Mouse (Mus musculus) C3H10T1/2 (cell line): ENCODE results near the gene Dusp16. TPM values are rescaled to one million over a fixed set of nuclear protein-coding genes. Genes with fewer than 3 reads are reported as not detected.

ENCODE experiments used
- polyA plus RNA-seq, 2 experiments: library from polyadenylated mRNA; unstranded; fragments of >200 nt; fragmentation: generic; extraction: Trizol; gene quantifications; one replicate each; pipeline ENCODE4 v1.2.1; 2012; ENCODE audit warnings: missing spikeins in 2 of 2

Dusp16 gene
- polyA plus RNA-seq: 1 to 10 TPM in 1 of 2 experiments, under 1 TPM in 1; 0.25 to 2.8 TPM

DNA sequence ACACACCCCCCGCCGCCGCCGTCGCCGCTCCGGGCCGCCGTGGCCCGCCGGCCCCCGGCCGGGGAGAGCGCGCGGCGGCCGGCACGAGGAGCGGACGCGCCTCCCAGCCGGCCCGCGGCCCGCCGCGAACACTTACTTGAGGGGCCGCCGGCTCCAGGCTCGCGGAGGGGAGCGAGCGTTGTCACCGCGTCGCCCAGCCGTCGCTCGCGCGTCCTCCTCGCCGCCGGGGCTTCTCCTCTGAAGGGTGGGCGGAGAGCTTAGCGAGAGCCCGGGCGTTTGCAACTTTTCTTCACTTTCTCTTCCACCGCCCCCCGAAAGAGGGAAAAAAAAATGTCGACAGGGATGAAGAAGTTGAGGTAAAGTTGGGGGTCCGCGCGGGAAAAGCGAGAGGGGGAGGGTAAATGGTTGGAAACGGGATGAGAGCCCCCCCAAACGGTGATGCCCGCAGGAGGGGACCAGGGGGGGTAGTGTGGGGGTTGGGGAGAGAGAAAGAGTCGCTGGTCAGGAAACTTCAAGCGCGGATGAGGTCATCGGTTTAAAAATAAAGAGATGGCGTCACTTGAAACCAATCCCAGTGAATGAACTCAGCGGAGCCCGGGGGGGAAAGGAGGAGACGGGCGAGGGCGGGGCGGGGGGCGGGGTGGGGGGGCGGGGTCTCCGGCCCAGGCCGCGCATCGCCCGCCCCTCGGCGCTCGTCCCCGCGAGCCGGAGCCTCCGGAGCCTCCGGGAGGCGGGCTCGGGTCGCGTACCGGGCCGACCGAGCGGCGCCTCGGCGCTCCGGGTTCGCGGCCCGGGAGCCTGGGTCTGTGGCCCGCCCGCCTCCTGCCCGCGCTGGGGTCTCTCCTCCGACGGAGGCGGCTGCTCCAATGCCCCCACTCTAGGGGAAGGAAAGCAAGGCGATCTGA is at the start of gene Dusp16:
Gene Dusp16 (minus strand): TSS at position 485 of the 905 bp plus-strand sequence.

DNA sequence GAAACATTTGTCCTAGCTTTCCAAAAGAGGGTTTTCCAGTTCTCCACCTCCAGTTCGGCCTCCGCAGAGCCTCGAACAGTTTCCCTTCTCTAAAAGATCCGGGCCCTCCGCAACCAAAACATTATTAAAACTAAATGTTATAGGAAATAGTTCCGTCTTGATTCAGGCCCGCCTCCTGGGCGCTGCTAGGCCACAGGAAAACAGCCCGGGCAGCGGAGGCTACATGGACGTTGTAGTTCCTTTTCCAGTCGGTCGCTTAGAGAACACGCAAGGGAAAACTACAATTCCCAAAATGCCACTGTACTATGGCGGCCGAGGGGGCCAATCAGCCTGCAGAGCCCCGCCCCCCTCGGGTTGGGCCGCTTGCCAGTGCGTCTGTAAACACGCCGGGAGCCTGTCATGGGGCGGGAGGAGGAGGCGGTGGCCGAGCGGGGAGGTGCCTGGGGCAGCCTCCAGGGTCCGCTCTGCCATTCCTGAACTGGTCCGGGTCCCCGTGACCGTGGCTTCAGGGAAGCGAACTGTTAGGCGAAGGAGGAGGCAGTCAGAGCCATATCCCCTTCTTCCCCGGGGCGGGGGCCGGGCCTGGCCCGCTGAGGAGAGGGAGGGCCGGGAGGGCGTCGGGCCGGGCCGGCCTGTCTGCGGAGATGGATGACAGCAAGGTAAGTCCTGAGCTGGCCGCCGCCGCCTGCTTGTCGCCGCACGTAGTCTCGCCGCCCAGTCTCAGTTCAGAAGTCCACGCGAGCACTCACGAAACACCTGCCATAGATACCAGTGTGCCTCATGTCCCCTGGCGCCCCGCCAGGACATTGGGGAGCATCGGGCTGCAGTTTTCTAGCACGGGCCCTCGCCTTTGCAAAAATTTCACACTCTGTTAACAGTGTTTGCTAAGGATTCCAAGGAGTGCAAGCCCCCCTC is 37.6 kb upstream of the Dusp16 start, which contains the start of gene Crebl2:
Gene Crebl2 (plus strand): TSS at position 369 of the 915 bp plus-strand sequence.

Other genes starting within 250 kb of the Dusp16 start
- gene Lrp6, start 225.7 kb downstream of the Dusp16 start, polyA plus RNA-seq: 10 to 100 TPM in 1 of 2 experiments, under 1 TPM in 1; 0.57 to 18.2 TPM
- gene Mansc1, start 160.1 kb downstream of the Dusp16 start, polyA plus RNA-seq: under 1 TPM in 1 of 2 experiments, not detected in 1; 0.02 TPM
- gene Borcs5, start 153.1 kb downstream of the Dusp16 start, polyA plus RNA-seq: 10 to 100 TPM in 1 of 2 experiments, 1 to 10 TPM in 1; 5.9 to 11.8 TPM
- gene Crebl2, start 37.5 kb upstream of the Dusp16 start, polyA plus RNA-seq: 1 to 10 TPM in 1 of 2 experiments, under 1 TPM in 1; 0.25 to 5.4 TPM
- gene Gpr19, start 106.0 kb upstream of the Dusp16 start, polyA plus RNA-seq: 1 to 10 TPM; 2.3 to 5.1 TPM
- 10 to 100 TPM in 1 of 2 experiments, 1 to 10 TPM in 1; 1.4 to 22.8 TPM for gene Cdkn1b, start 127.8 kb upstream of the Dusp16 start, polyA plus RNA-seq
- gene Apold1, start 189.1 kb upstream of the Dusp16 start, polyA plus RNA-seq: under 1 TPM; 0.02 to 0.07 TPM
- gene Ddx47, start 219.0 kb upstream of the Dusp16 start, polyA plus RNA-seq: 10 to 100 TPM; 38.1 to 65.7 TPM